ENCODE assay signal across 8 mouse cellular contexts in the genomic region with DNA sequence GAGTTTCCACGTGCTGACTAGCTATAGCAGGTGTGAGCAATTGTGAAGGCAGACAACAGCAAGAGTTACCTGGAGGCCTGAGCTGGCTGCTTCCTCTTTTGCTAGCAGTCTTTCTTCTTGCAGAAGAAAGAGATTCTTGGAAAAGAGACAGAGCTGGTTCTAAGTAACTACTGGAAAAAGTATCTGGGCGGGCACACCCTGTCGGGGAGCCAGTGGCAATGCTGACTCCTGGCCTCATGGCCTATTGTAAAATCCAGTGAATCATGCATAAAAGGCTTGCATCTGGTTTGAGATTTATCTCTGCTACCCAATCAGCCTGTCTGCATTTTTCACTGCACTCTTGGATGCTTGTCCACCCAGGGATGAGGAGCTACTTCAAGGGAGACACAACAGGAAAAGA.
"Had no signal": no experiment of that assay in that cellular context is flagged by ENCODE, and none has a peak within 500 bp of the region (broad histone marks: within the 10 kb centered on the region; RNA-seq: fewer than 3 reads in every experiment).

No protein-coding gene starts in this region.

- H3K4me3 ChIP-seq: layer of hippocampus, adult 2 months; limb, embryonic 15.5 days; liver, embryonic 12.5 days; midbrain, embryonic 12.5 days had no signal

- H3K9ac ChIP-seq: limb, embryonic 15.5 days; liver, embryonic 12.5 days; midbrain, embryonic 12.5 days had no signal

- DNase-seq: kidney, postnatal 10 days; kidney, postnatal 4 days; thymus, postnatal 4 days had no signal

- ATAC-seq: liver, embryonic 12.5 days had no signal

- H3K4me1 ChIP-seq: limb, embryonic 15.5 days; liver, embryonic 12.5 days; midbrain, embryonic 12.5 days had no signal

- H3K9me3 ChIP-seq: limb, embryonic 15.5 days; liver, embryonic 12.5 days; midbrain, embryonic 12.5 days had no signal

- H3K4me2 ChIP-seq: limb, embryonic 15.5 days; liver, embryonic 12.5 days; midbrain, embryonic 12.5 days had no signal

- H3K27me3 ChIP-seq: limb, embryonic 15.5 days; liver, embryonic 12.5 days; midbrain, embryonic 12.5 days had no signal

- H3K36me3 ChIP-seq: limb, embryonic 15.5 days; liver, embryonic 12.5 days; midbrain, embryonic 12.5 days had no signal

- H3K27ac ChIP-seq: layer of hippocampus, adult 2 months; limb, embryonic 15.5 days; liver, embryonic 12.5 days; midbrain, embryonic 12.5 days; stomach, postnatal 0 days had no signal
